8 mouse cellular contexts compared by ENCODE assay signal in the genomic region with DNA sequence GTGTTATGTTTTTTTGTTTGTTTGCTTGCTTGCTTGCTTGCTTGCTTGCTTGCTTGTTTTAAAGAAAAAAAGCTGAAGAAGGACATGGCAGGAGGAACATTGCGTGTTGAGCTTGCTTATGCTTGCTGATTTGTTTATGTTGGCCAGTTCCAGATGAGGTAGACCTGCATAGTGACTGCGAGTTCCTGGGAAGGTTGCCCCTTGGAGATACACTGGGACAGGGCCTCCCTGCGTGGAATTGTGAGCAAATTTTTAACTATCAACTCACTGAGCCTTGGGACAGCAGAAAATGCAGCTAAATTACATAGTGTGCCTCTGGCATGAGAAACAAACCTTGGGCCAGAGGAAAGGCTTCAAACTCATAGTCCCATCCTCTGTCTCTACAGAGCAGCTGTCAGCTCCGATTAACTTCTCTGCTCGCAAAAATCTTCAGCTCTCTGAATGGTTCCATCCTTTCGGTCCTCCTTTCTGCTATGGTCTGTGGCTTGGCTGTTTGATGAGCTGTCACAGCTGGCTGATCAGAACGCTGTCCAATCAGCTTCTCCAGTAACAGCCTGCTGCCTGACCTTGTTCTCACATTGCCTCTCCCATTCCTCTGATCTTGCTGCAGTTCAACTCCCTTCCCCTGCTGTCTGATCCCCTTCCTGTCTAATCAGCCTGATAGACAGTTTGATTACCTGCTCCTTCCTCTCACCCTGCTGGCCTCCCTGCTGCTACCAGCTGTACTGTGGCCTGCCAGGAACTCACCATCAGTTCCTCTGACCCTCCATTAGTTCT.
DNase-seq lines count a peak whose midpoint lies in the region; ATAC-seq lines count a peak whose summit lies in the region.

No protein-coding gene starts in this region.

- ATAC-seq in hindbrain, embryonic 11.5 days (ENCODE audit: low FRiP score) = peak; percentile 83
- ATAC-seq in CD4-positive, CD25-positive, alpha-beta regulatory T cell, adult 4 months = no peak

- H3K27ac ChIP-seq in hindbrain, embryonic 11.5 days (ENCODE audit: low read depth, low read length) = peak overlapping the region; percentile 60
- H3K27ac ChIP-seq in midbrain, embryonic 10.5 days (replicated peaks) = peak overlapping the region; percentile 73

- no peaks in the 10 kb centered on the region for H3K27me3 ChIP-seq in hindbrain, embryonic 11.5 days (ENCODE audit: control insufficient read depth, insufficient read depth, low read length)
- no peaks in the 10 kb centered on the region for H3K27me3 ChIP-seq in midbrain, embryonic 10.5 days (ENCODE audit: low read depth, poor library complexity, severe bottlenecking)

- H3K4me1 ChIP-seq in hindbrain, embryonic 11.5 days (replicated peaks; ENCODE audit: control insufficient read depth, insufficient read depth, low read length) = no peaks in the 10 kb centered on the region
- H3K4me1 ChIP-seq in midbrain, embryonic 10.5 days = peaks cover 24% of the 10 kb centered on the region

- no peak overlapping the region for H3K9ac ChIP-seq in hindbrain, embryonic 11.5 days (ENCODE audit: low read depth, low read length)

- H3K9me3 ChIP-seq in hindbrain, embryonic 11.5 days (ENCODE audit: control insufficient read depth, low read length) = no peaks in the 10 kb centered on the region
- no peaks in the 10 kb centered on the region for H3K9me3 ChIP-seq in midbrain, embryonic 10.5 days (replicated peaks)

- H3K36me3 ChIP-seq in hindbrain, embryonic 11.5 days (ENCODE audit: control insufficient read depth, insufficient read depth, low read length) = no peaks in the 10 kb centered on the region
- no peaks in the 10 kb centered on the region for H3K36me3 ChIP-seq in midbrain, embryonic 10.5 days

- 36% methylated on average over 7 of the region's 7 CpGs for WGBS in hindbrain, embryonic 11.5 days
- 31% methylated on average over 7 of the region's 7 CpGs for WGBS in midbrain, embryonic 10.5 days

- DNase-seq in gastrocnemius, postnatal 25 days = peak; percentile 6
- no peak for DNase-seq in gastrocnemius, adult 8-10 months (ENCODE audit: low spot score in 2 of 2)
- DNase-seq in ZHBTc4 (ENCODE audit: low read depth, low spot score) = peak; percentile 48
- DNase-seq in hindbrain, embryonic 11.5 days (ENCODE audit: low spot score) = peak; percentile 31
- DNase-seq in midbrain, embryonic 10.5 days (ENCODE audit: low spot score) = peak; percentile 71
- no peak for DNase-seq in adrenal gland, adult (ENCODE audit: inconsistent age in 2 of 2, low spot score in 1 of 2)
- no peak for DNase-seq in left cerebral cortex, adult 8-10 months (ENCODE audit: low spot score in 2 of 2)

- no peak overlapping the region for H3K4me2 ChIP-seq in hindbrain, embryonic 11.5 days (replicated peaks; ENCODE audit: low read depth, low read length)

- H3K4me3 ChIP-seq in hindbrain, embryonic 11.5 days (ENCODE audit: low read depth, low read length) = no peak overlapping the region
- H3K4me3 ChIP-seq in midbrain, embryonic 10.5 days = no peak overlapping the region

Comparison
In these comparisons a context has a peak if more than half of its experiments do, and no peak if none do; other contexts are left out.
1. DNase-seq: peak in gastrocnemius, postnatal 25 days (single experiment), ZHBTc4 (single experiment), hindbrain, embryonic 11.5 days (single experiment) and midbrain, embryonic 10.5 days (single experiment); none in gastrocnemius, adult 8-10 months (0 of 2), adrenal gland, adult (0 of 2) and left cerebral cortex, adult 8-10 months (0 of 2).